7 mouse cellular contexts compared by ENCODE assay signal in the genomic region with DNA sequence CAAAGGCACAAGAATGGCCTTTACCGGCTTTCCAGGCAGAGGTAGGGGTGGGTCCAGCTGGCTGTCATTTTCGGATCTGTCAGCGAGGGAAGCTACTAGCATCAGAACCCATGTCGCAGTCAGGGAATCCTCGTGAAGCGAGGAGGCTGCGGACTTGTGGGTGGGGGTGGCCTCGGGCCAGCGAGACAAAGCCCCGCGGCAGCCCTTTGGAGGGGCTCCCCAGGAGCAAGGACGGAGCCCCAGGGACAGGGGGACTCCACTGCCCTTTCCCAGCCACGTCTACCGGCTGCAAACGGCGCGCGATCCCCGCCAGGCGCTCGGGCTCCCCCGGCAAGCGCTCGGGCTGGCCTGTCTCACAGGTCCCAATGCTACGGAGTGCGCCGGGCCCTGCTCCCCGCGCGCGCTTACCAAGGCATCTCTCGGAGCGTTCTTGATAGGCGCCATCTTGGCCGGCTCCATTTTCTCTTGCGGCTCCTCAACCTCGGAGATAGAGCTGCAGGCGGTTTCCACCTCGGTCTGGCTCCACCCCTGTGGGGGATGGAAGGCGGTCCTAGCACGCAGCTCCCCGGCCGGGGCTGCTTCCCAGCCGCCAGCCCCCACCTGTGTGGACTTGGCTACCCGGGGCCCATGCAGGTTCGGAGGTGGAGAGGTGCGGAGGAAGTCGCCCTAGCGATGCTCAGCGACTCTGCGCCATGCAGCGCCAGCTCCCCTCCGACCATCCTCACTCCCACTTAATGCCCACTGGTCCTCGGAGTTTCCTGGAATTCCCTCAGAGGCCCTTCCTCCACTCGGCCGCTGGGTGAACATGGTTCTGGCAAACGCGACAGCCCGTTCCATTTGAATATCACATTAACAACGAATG. TPM values are rescaled to one million over a fixed set of nuclear protein-coding genes. Genes with fewer than 3 reads are reported as not detected.
DNase-seq lines count a peak whose midpoint lies in the region; ATAC-seq lines count a peak whose summit lies in the region.

No protein-coding gene starts in this region.

- 21% methylated on average over 57 of the region's 60 CpGs for WGBS in midbrain, embryonic 11.5 days

- peak overlapping the region; percentile 51 for H3K27ac ChIP-seq in midbrain, embryonic 11.5 days (ENCODE audit: low read depth, low read length)

- H3K4me3 ChIP-seq in midbrain, embryonic 11.5 days (ENCODE audit: low read depth, low read length) = peak overlapping the region; percentile 51

- peaks cover 4% of the 10 kb centered on the region; the same call in 1 of the 2 replicates for H3K9me3 ChIP-seq in midbrain, embryonic 11.5 days (ENCODE audit: control insufficient read depth, low read length)

- intact Hi-C loops in left cerebral cortex, postnatal 4 days (cut with DNase I) = no loop called here

- no peaks in the 10 kb centered on the region for H3K27me3 ChIP-seq in midbrain, embryonic 11.5 days (ENCODE audit: control insufficient read depth, insufficient read depth, low read length)

- peak; percentile 90 for ATAC-seq in granulocyte monocyte progenitor cell, adult 5-6 weeks (replicated peaks; ENCODE audit: poor library complexity, severe bottlenecking)
- peak; percentile 95 for ATAC-seq in midbrain, embryonic 11.5 days (ENCODE audit: low FRiP score)

- peak; percentile 79 for DNase-seq in adrenal gland, postnatal 10 days
- DNase-seq in embryo, embryonic 9.5 days (ENCODE audit: extremely low spot score) = peak; percentile 68
- DNase-seq in kidney, adult 11 months = peak; percentile 60
- peak; percentile 69 for DNase-seq in left cerebral cortex, postnatal 4 days
- DNase-seq in midbrain, embryonic 11.5 days (ENCODE audit: low spot score, missing footprints) = peak; percentile 95
- peak; percentile 41 for DNase-seq in skeletal muscle tissue, adult 2 months (ENCODE audit: low read depth, low spot score)

- H3K9ac ChIP-seq in midbrain, embryonic 11.5 days (ENCODE audit: low read length) = peak overlapping the region; percentile 76

- no peaks in the 10 kb centered on the region for H3K4me1 ChIP-seq in midbrain, embryonic 11.5 days (ENCODE audit: control insufficient read depth, insufficient read depth, low read length)

- H3K36me3 ChIP-seq in midbrain, embryonic 11.5 days (ENCODE audit: control insufficient read depth, insufficient read depth, low read length) = no peaks in the 10 kb centered on the region

- H3K4me2 ChIP-seq in midbrain, embryonic 11.5 days = peak overlapping the region; percentile 46

RNA-seq across cellular contexts. Expression of a gene that starts 1.6 kb away (rescaled TPM):
- total RNA-seq in adrenal gland, postnatal 10 days (2021) = 10 to 100 TPM; 12.2 to 15.5 TPM
- total RNA-seq in granulocyte monocyte progenitor cell, adult 5-6 weeks (2014; fragmentation: Nextera tagmentation) = 4.5 and 6.6 TPM in 2 replicates
- total RNA-seq in granulocyte monocyte progenitor cell, adult 5-6 weeks (2017) = 1.2 and 2.0 TPM in 2 replicates
- total RNA-seq in left cerebral cortex, postnatal 4 days (2021) = 10 to 100 TPM; 19.0 to 19.6 TPM
- 15.7 and 18.8 TPM in 2 replicates for polyA plus RNA-seq in midbrain, embryonic 11.5 days (2014; fragmentation: Nextera tagmentation; extraction: Ambion mirVana)

RNA-seq across cellular contexts. Expression of a gene that starts 32.5 kb away (rescaled TPM):
- 100 to 1,000 TPM; 405 to 424 TPM for total RNA-seq in adrenal gland, postnatal 10 days (2021)
- total RNA-seq in granulocyte monocyte progenitor cell, adult 5-6 weeks (2014; fragmentation: Nextera tagmentation) = 363 and 404 TPM in 2 replicates
- 392 and 401 TPM in 2 replicates for total RNA-seq in granulocyte monocyte progenitor cell, adult 5-6 weeks (2017)
- total RNA-seq in left cerebral cortex, postnatal 4 days (2021) = 100 to 1,000 TPM; 211 to 234 TPM
- 424 and 429 TPM in 2 replicates for polyA plus RNA-seq in midbrain, embryonic 11.5 days (2014; fragmentation: Nextera tagmentation; extraction: Ambion mirVana)

RNA-seq across cellular contexts. Expression of a gene that starts 35.8 kb away (rescaled TPM):
- total RNA-seq in adrenal gland, postnatal 10 days (2021) = under 1 TPM in 1 of 2 experiments, not detected in 1; 0.15 TPM
- total RNA-seq in granulocyte monocyte progenitor cell, adult 5-6 weeks (2014; fragmentation: Nextera tagmentation) = not detected in 2 replicates
- total RNA-seq in granulocyte monocyte progenitor cell, adult 5-6 weeks (2017) = not detected in 2 replicates
- total RNA-seq in left cerebral cortex, postnatal 4 days (2021) = not detected
- not detected in 2 replicates for polyA plus RNA-seq in midbrain, embryonic 11.5 days (2014; fragmentation: Nextera tagmentation; extraction: Ambion mirVana)

Comparison
In these comparisons a context has a peak if more than half of its experiments do, and no peak if none do; other contexts are left out.
1. Peak in every context shown above with its lines: DNase-seq, ATAC-seq, H3K4me3 ChIP-seq and H3K27ac ChIP-seq.
2. DNase-seq: peak in every context shown above with its lines; median percentile 95 in midbrain, embryonic 11.5 days; 79 in adrenal gland, postnatal 10 days; 69 in left cerebral cortex, postnatal 4 days; 68 in embryo, embryonic 9.5 days; 60 in kidney, adult 11 months; 41 in skeletal muscle tissue, adult 2 months.